Mouse (Mus musculus): ENCODE results near the gene Gm10184.

GRCm38 (mm10) chr17:89902767-89903166 is 7.5 kb downstream of the Gm10184 start:
- TF ChIP-seq TCF12 (IDR thresholded peaks at IDR 0.05; ENCODE audit: insufficient read depth, poor library complexity, severe bottlenecking) (no peak), MAX (IDR thresholded peaks at IDR 0.05; ENCODE audit: low read depth) (no peak), MYOD1 (IDR thresholded peaks at IDR 0.05; ENCODE audit: control insufficient read depth in 1 of 3, insufficient read length in 2 of 3, low read depth in 2 of 3) (no peak), POLR2A (IDR thresholded peaks at IDR 0.05; ENCODE audit: insufficient read length, low read depth) (no peak), POLR2AphosphoS2 (IDR thresholded peaks at IDR 0.05; ENCODE audit: insufficient read length, low read depth) (no peak)

Measured in myocyte (in vitro differentiated cells).